Mouse (Mus musculus) forebrain, postnatal 0 days (tissue): ENCODE data around the gene Pard3. TPM values are rescaled to one million over a fixed set of nuclear protein-coding genes. Genes with fewer than 3 reads are reported as not detected.

Source experiments
- ATAC-seq: fragments of 200-750 bp; cut with Nextera tagmentation; 2 replicates; pipeline ENCODE4 v1.8.0; 2017; ENCODE audit warnings: mild to moderate bottlenecking, moderate library complexity
- DNase-seq: peaks from one replicate; pipeline ENCODE4 v3.0.0-alpha.2; 2015
- H3K27ac ChIP-seq: fragments of 300-500 bp; sonication (generic); 2 replicates; pipeline ENCODE4 v1.5.1; 2014; ENCODE audit warnings: low read depth, mild to moderate bottlenecking, antibody characterized with exemption, low read length, moderate library complexity, mixed read lengths
- H3K27me3 ChIP-seq: fragments of 300-500 bp; sonication (generic); 2 replicates; pipeline ENCODE4 v1.6.1; 2014; ENCODE audit warnings: mild to moderate bottlenecking, low read length, mixed read lengths; ENCODE audit not compliant: insufficient read depth
- H3K36me3 ChIP-seq: fragments of 300-500 bp; sonication (generic); 2 replicates; pipeline ENCODE4 v1.6.1; 2014; ENCODE audit warnings: mild to moderate bottlenecking, moderate library complexity; ENCODE audit not compliant: insufficient read depth
- H3K4me1 ChIP-seq: fragments of 300-500 bp; sonication (generic); 2 replicates; pipeline ENCODE4 v1.6.1; 2014; ENCODE audit warnings: antibody characterized with exemption; ENCODE audit not compliant: insufficient read depth
- H3K4me2 ChIP-seq: fragments of 300-500 bp; sonication (generic); 2 replicates; pipeline ENCODE4 v1.6.1; 2014; ENCODE audit warnings: low read depth, mild to moderate bottlenecking, moderate library complexity
- H3K4me3 ChIP-seq: fragments of 300-500 bp; sonication (generic); 2 replicates; pipeline ENCODE4 v1.5.1; 2014; ENCODE audit warnings: low read depth, low read length, mixed read lengths
- H3K9ac ChIP-seq: fragments of 300-500 bp; sonication (generic); 2 replicates; pipeline ENCODE4 v1.6.1; 2014; ENCODE audit warnings: mild to moderate bottlenecking
- H3K9me3 ChIP-seq: fragments of 300-500 bp; sonication (generic); 2 replicates; pipeline ENCODE4 v1.6.1; 2016; ENCODE audit warnings: low read length
- CTCF ChIP-seq: sonication (generic); IDR thresholded peaks from 2 replicates; pipeline ENCODE4 v1.5.1; 2016; ENCODE audit warnings: antibody characterized with exemption, control low read depth, low read depth
- WGBS: fragments of 180-500 bp; shearing (Covaris S2); extraction: QIAGEN DNeasy Blood & Tissue Kit; methylation state at CpG from one replicate; pipeline ENCODE4 v1.1.7; 2014; 5-methylcytosine and 5-hydroxymethylcytosine counted together
- polyA plus RNA-seq: library from polyadenylated mRNA; unstranded; fragments of >200 nt; fragmentation: Nextera tagmentation; extraction: Ambion mirVana; gene quantifications from 2 replicates; pipeline ENCODE4 v1.2.1, GENCODE M21; 2015
- total RNA-seq: library from RNA; depleted of rRNA; stranded (reverse); fragments of >200 nt; gene quantifications from 2 replicates; pipeline ENCODE4 v1.2.3, GENCODE M21; 2014

Pard3 gene
- total and polyA plus RNA-seq, 2 experiments from 2014 or later: 11.4 to 31.0 TPM

DNA sequence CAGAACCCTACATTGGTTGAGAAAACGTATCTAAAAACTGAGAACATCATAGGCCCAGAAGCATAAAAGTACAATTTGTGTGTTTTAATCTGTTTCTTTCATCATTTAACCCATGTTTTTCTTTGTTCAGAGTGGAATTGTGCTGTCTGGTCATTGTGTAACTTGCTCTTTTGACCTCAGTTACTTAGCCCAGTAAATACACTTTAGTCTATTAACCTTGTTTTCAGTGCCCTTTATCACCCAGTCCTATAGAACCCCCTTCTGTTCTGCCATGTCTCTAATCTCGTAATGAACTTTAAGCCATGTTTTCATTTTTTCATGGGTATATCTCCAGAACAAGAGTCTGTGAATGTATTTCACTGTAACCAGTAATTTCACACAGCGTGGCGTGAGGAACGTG, 243.3 kb downstream of the Pard3 start:
- DNase-seq (no peak), ATAC-seq (no peak)
- 81% methylated on average over 5 of the region's 5 CpGs for WGBS
- no peak overlapping the region for H3K27ac ChIP-seq
- no peaks in the 10 kb centered on the region for H3K36me3 ChIP-seq
- no peaks in the 10 kb centered on the region for H3K27me3 ChIP-seq
- H3K4me2 ChIP-seq: no peak overlapping the region
- TF ChIP-seq CTCF: no peak
- no peak overlapping the region for H3K4me3 ChIP-seq
- H3K9me3 ChIP-seq: no peaks in the 10 kb centered on the region
- no peaks in the 10 kb centered on the region for H3K4me1 ChIP-seq
- no peak overlapping the region for H3K9ac ChIP-seq

- H3K4me1 ChIP-seq: no peaks in the 10 kb centered on the region
- no peaks in the 10 kb centered on the region for H3K9me3 ChIP-seq
- no peak overlapping the region for H3K4me2 ChIP-seq
- no peak overlapping the region for H3K9ac ChIP-seq
- no peak overlapping the region for H3K27ac ChIP-seq
- no peak overlapping the region for H3K4me3 ChIP-seq
- no peaks in the 10 kb centered on the region for H3K27me3 ChIP-seq
- ATAC-seq (no peak), DNase-seq (no peak)
- TF ChIP-seq CTCF: no peak
- no peaks in the 10 kb centered on the region for H3K36me3 ChIP-seq
- WGBS: 80% methylated on average over 1 of the region's 1 CpGs
Observed at GRCm38 (mm10) chr8:127309363-127309762, 245.7 kb downstream of the Pard3 start.

DNA sequence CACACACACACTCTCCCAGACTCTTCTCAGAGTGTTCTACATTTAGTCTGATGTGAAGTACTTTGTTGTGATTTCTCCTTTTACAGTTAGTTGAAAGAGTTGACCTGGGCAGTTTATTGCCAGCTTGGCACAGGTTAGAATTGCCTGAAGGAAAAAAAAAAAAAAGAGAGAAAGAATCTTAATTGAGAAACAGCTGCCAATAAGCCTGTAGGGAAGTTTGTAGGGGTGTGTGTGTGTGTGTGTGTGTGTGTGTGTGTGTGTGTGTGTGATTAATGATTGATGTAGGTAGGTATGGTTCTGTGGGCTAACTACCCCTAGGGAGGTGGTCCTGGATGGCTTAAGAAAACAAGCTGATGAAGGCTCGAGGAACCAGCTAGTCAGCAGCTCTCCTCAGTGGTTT, 252.1 kb downstream of the Pard3 start:
- Histone ChIP-seq H3K4me2 (no peak overlapping the region), H3K36me3 (no peaks in the 10 kb centered on the region), H3K9ac (no peak overlapping the region), H3K27me3 (no peaks in the 10 kb centered on the region), H3K9me3 (no peaks in the 10 kb centered on the region), H3K27ac (no peak overlapping the region), H3K4me1 (no peaks in the 10 kb centered on the region), H3K4me3 (no peak overlapping the region)
- TF ChIP-seq CTCF: no peak
- 35% methylated on average over 1 of the region's 1 CpGs for WGBS
- ATAC-seq: no peak
- no peak for DNase-seq

DNA sequence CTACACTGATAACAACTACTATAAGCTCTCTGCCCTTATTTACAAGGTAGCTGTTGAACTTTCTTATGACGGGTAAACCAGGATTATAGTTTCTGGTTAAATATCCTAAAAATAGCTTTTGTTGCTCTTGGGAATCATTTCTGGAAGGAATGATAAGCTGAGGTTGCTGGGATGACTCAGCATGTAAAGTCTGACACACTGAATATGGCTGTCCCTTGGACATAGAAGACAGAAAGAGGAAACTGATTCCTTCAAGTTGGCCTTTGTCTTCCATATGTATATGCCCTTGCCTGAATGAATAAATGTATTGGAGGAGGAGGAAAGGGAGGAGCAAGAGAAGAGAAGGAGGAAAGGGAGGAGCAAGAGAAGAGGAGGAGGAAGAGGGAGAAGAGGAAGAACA, 254.2 kb downstream of the Pard3 start:
- no peak overlapping the region for H3K27ac ChIP-seq
- no peak for DNase-seq
- H3K9ac ChIP-seq: no peak overlapping the region
- no peak for ATAC-seq
- no peaks in the 10 kb centered on the region for H3K27me3 ChIP-seq
- no peak overlapping the region for H3K4me3 ChIP-seq
- H3K36me3 ChIP-seq: no peaks in the 10 kb centered on the region
- H3K4me1 ChIP-seq: no peaks in the 10 kb centered on the region
- 92% methylated on average over 1 of the region's 1 CpGs for WGBS
- H3K4me2 ChIP-seq: no peak overlapping the region
- no peaks in the 10 kb centered on the region for H3K9me3 ChIP-seq
- TF ChIP-seq CTCF: no peak

DNA sequence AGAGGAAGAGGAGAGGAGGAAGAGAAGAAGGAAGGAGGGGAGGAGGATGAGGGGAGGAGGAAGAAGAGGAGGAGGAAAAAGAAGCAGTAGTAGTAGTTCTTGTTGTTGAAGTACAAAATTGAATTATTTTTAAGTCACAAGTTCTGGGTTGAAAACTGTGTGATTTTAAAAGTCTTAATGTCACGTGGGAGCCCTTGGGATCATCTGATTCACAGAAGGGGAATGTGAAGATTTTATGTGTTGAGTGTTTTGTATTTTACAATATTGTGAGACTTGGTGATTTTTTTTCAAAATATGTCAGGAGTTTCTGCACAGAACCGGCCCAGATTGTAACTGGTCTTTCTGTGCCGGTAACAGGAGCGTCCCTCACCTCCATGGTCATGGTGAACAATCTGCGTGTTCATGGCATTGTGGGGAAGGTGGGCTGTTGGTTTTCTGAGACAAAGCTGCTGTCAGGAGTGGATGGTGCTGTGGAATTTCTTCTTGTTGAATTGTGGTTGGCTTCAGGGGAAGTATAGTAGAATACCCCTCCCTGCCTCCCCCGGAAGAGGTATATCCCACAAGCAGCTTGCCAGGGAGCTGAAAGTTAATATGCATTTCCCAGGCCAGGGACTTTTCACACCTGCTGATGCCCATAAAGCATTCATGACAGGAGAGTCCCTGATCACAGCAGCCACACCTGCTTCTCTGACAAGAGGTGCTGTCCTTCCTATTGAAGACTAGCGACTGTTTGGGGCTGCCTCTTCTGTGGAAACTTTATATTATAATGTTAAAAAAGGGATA, 254.9 kb downstream of the Pard3 start:
- H3K27me3 ChIP-seq: no peaks in the 10 kb centered on the region
- no peak overlapping the region for H3K4me3 ChIP-seq
- ATAC-seq (no peak), DNase-seq (no peak)
- H3K27ac ChIP-seq: no peak overlapping the region
- TF ChIP-seq CTCF: no peak
- WGBS: 88% methylated on average over 7 of the region's 7 CpGs
- H3K36me3 ChIP-seq: no peaks in the 10 kb centered on the region
- no peaks in the 10 kb centered on the region for H3K9me3 ChIP-seq
- H3K4me2 ChIP-seq: no peak overlapping the region
- H3K9ac ChIP-seq: no peak overlapping the region
- H3K4me1 ChIP-seq: no peaks in the 10 kb centered on the region

DNA sequence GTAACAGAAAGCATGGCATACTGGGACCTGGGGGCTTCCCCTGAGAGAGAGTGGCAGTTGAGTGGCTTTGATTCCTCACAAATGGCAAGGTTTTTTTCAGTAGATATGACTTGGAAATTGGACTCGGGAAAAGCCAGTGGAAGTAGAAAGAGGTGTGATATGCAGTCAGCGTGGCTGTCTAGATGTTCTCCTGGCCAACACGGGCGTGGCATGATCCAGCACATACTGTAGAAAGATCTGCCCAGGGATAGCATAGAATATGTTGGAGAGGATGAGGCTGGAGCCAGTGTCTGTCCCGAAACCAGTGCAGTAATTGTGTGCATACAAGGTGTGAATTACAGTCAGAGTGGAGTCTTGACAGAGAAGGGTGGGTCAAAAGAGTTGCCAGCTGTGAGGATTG, 257.2 kb downstream of the Pard3 start:
- Histone ChIP-seq H3K9ac (no peak overlapping the region), H3K27ac (no peak overlapping the region), H3K36me3 (no peaks in the 10 kb centered on the region), H3K4me1 (no peaks in the 10 kb centered on the region), H3K9me3 (no peaks in the 10 kb centered on the region), H3K4me2 (no peak overlapping the region), H3K4me3 (no peak overlapping the region), H3K27me3 (no peaks in the 10 kb centered on the region)
- no peak for TF ChIP-seq CTCF
- ATAC-seq (no peak), DNase-seq (no peak)
- 94% methylated on average over 5 of the region's 5 CpGs for WGBS

- Histone ChIP-seq H3K4me2 (no peak overlapping the region), H3K4me1 (no peaks in the 10 kb centered on the region), H3K9ac (no peak overlapping the region), H3K27ac (no peak overlapping the region), H3K27me3 (no peaks in the 10 kb centered on the region), H3K4me3 (no peak overlapping the region), H3K36me3 (no peaks in the 10 kb centered on the region), H3K9me3 (no peaks in the 10 kb centered on the region)
- ATAC-seq (no peak), DNase-seq (no peak)
- 96% methylated on average over 10 of the region's 10 CpGs for WGBS
- no peak for TF ChIP-seq CTCF
Observed at GRCm38 (mm10) chr8:127323583-127324360, 260.1 kb downstream of the Pard3 start.
